Mouse (Mus musculus): Measurements from ENCODE around the gene Rxrb. TPM values are rescaled to one million over a fixed set of nuclear protein-coding genes. Genes with fewer than 3 reads are reported as not detected.

The Rxrb gene
- polyA plus RNA-seq, 2 experiments, result 6.0 to 16.5 TPM

DNA sequence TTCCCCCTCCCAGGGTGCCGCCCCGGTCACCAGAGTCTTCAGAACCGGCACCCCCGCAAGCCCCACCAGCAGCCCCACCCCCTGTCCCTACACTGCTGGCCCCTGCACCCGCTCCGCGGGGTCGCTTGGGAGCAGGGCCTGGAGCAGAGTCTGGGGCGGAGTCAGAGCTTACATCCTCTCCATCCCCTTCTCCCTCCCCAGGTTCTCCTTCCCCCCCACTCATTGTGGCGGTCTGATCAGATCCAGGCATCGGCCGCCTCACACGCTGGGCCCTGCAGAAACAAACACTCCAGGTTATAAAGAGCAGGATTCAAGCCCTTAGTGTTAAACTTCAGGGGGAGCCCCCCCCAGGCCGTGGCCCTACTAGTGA lies 9.2 kb upstream of the Rxrb start:
- H3K9ac ChIP-seq (replicated peaks), result no peak overlapping the region
- no peak overlapping the region for H3K27ac ChIP-seq
- TF ChIP-seq EP300 (IDR thresholded peaks at IDR 0.05; ENCODE audit: low read depth) (no peak), CTCF (IDR thresholded peaks at IDR 0.05; ENCODE audit: low read depth) (no peak)
- no peaks in the 10 kb centered on the region for H3K27me3 ChIP-seq (ENCODE audit: control insufficient read depth, insufficient read depth, low read length)
- H3K4me2 ChIP-seq (ENCODE audit: low read depth), result no peak overlapping the region
- WGBS (ENCODE audit: insufficient replicate concordance), result 79% methylated on average over 14 of the region's 14 CpGs
- DNase-seq (ENCODE audit: low read depth in 3 of 3, low spot score in 3 of 3), result no peak
- peaks cover 4 to 10% of the 10 kb centered on the region in 2 experiments for H3K4me1 ChIP-seq (replicated peaks; ENCODE audit: control insufficient read depth in 2 of 2, insufficient read depth in 2 of 2, low read length in 1 of 2)
- H3K9me3 ChIP-seq (ENCODE audit: control insufficient read depth, low read length), result no peaks in the 10 kb centered on the region; the same call in 1 of the 2 replicates
- no peak for ATAC-seq (ENCODE audit: insufficient read depth)
- H3K4me3 ChIP-seq (ENCODE audit: insufficient read depth in 1 of 2, low read depth in 2 of 2, low read length in 2 of 2), result no peak overlapping the region
- H3K36me3 ChIP-seq (replicated peaks; ENCODE audit: control insufficient read depth, insufficient read depth, low read depth), result no peaks in the 10 kb centered on the region

DNA sequence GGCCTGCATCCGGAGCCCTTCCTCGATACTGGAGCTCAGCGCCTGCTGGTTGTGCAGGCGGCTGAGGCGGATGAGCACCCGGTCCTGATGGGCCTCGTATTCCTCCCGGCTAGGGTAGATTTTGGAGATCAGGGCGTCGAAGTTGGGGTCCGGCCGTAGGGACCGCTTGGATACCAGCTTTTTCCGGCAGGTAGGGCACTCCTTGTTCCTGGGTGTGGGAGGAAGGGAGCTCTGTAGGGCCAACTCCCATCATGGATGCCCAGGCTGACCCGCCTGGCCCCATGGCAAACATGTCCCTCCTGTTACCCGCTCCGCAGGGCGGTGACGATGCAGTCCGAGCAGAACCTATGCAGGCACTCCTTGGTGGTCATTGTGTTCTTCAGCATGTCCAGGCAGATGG lies 8.6 kb upstream of the Rxrb start:
- H3K36me3 ChIP-seq (replicated peaks; ENCODE audit: control insufficient read depth, insufficient read depth, low read depth), result no peaks in the 10 kb centered on the region
- ATAC-seq (ENCODE audit: insufficient read depth) (no peak), DNase-seq (ENCODE audit: low read depth in 3 of 3, low spot score in 3 of 3) (no peak)
- H3K27ac ChIP-seq, result no peak overlapping the region
- no peaks in the 10 kb centered on the region for H3K27me3 ChIP-seq (ENCODE audit: control insufficient read depth, insufficient read depth, low read length)
- TF ChIP-seq EP300 (IDR thresholded peaks at IDR 0.05; ENCODE audit: low read depth), result no peak
- TF ChIP-seq CTCF (IDR thresholded peaks at IDR 0.05; ENCODE audit: low read depth), result no peak
- no peak overlapping the region for H3K4me3 ChIP-seq (ENCODE audit: insufficient read depth in 1 of 2, low read depth in 2 of 2, low read length in 2 of 2)
- no peak overlapping the region for H3K4me2 ChIP-seq (ENCODE audit: low read depth)
- no peaks in the 10 kb centered on the region; the same call in 1 of the 2 replicates for H3K9me3 ChIP-seq (ENCODE audit: control insufficient read depth, low read length)
- H3K4me1 ChIP-seq (replicated peaks; ENCODE audit: control insufficient read depth in 2 of 2, insufficient read depth in 2 of 2, low read length in 1 of 2), result peaks cover 4 to 10% of the 10 kb centered on the region in 2 experiments
- H3K9ac ChIP-seq (replicated peaks), result no peak overlapping the region
- WGBS (ENCODE audit: insufficient replicate concordance), result 91% methylated on average over 20 of the region's 20 CpGs

DNA sequence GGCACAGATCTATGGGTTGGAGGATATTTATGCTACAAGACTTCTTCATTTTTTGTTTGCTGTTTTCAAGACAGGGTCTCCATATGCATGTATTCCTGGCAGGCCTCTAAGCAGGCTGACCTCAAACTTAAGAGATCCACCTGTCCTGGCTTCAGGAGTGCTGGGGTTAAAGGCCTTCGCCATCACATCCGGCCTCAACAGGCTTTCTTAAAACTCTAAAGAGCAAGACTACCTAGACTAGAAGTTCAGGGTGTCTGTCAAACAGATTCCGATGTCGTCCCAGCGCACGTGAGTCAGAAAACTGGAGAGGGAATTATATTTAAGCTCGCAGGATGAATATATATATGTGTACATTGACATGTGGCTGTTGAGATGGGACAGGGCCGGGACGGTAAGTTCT lies 7.9 kb upstream of the Rxrb start:
- Histone ChIP-seq H3K36me3 (replicated peaks; ENCODE audit: control insufficient read depth, insufficient read depth, low read depth) (peaks cover 4% of the 10 kb centered on the region), H3K27me3 (ENCODE audit: control insufficient read depth, insufficient read depth, low read length) (no peaks in the 10 kb centered on the region), H3K4me1 (replicated peaks; ENCODE audit: control insufficient read depth in 2 of 2, insufficient read depth in 2 of 2, low read length in 1 of 2) (peaks cover 4 to 14% of the 10 kb centered on the region in 2 experiments), H3K9me3 (ENCODE audit: control insufficient read depth, low read length) (no peaks in the 10 kb centered on the region; the same call in 1 of the 2 replicates), H3K4me3 (ENCODE audit: insufficient read depth in 1 of 2, low read depth in 2 of 2, low read length in 2 of 2) (peak overlapping the region; percentile 69 to 81), H3K4me2 (ENCODE audit: low read depth) (peak overlapping the region; percentile 74), H3K27ac (no peak overlapping the region), H3K9ac (replicated peaks) (peak overlapping the region; percentile 88)
- TF ChIP-seq EP300 (IDR thresholded peaks at IDR 0.05; ENCODE audit: low read depth) (no peak), CTCF (IDR thresholded peaks at IDR 0.05; ENCODE audit: low read depth) (no peak)
- ATAC-seq (ENCODE audit: insufficient read depth), result no peak
- no peak for DNase-seq (ENCODE audit: low read depth in 3 of 3, low spot score in 3 of 3)
- 70% methylated on average over 9 of the region's 9 CpGs for WGBS (ENCODE audit: insufficient replicate concordance)

DNA sequence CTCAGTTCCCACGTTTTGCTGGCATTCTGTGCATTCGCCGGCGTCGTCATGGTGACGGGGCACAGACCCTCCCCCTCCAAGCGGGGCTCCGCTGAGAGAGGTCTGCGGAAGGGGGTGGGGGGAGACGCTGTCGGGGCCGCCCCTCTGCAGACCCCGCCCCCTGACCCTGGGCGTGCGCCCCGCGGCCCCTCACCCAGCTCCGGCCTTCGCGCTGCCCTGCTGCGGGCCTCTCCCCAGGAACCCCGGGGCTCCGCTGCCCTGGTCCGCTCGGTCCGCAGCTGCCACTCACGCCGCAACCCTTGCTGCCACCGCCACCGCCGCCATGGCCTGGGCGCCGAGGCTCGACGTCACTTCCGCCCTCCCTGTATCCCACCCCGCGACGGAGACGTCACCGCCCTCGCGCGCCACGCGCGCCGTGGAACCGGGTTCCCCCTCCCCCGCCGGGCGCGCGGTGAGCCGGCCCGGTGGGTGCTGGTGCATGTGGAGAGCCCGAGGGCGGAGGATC lies 7.2 kb upstream of the Rxrb start, which contains the start of gene Ring1:
Gene Ring1, minus strand, starts transcription at position 364 of the 505 bp plus-strand sequence.
- Histone ChIP-seq H3K4me3 (ENCODE audit: insufficient read depth in 1 of 2, low read depth in 2 of 2, low read length in 2 of 2) (peak within 1 kb of the TSS; percentile 69 to 81), H3K36me3 (replicated peaks; ENCODE audit: control insufficient read depth, insufficient read depth, low read depth) (peaks cover 6% of the 10 kb centered on the region), H3K9ac (replicated peaks) (peak within 1 kb of the TSS; percentile 88), H3K4me1 (replicated peaks; ENCODE audit: control insufficient read depth in 2 of 2, insufficient read depth in 2 of 2, low read length in 1 of 2) (peaks cover 4 to 14% of the 10 kb centered on the region in 2 experiments), H3K9me3 (ENCODE audit: control insufficient read depth, low read length) (no peaks in the 10 kb centered on the region), H3K27me3 (ENCODE audit: control insufficient read depth, insufficient read depth, low read length) (no peaks in the 10 kb centered on the region), H3K4me2 (ENCODE audit: low read depth) (peak within 1 kb of the TSS; percentile 74), H3K27ac (peak within 1 kb of the TSS; percentile 26)
- ATAC-seq (ENCODE audit: insufficient read depth) (peak; percentile 48), DNase-seq (ENCODE audit: low read depth in 3 of 3, low spot score in 3 of 3) (no peak)
- WGBS (ENCODE audit: insufficient replicate concordance), result 0% methylated on average over 28 of the region's 58 CpGs
- TF ChIP-seq CTCF (IDR thresholded peaks at IDR 0.05; ENCODE audit: low read depth), result no peak
- TF ChIP-seq EP300 (IDR thresholded peaks at IDR 0.05; ENCODE audit: low read depth), result no peak

DNA sequence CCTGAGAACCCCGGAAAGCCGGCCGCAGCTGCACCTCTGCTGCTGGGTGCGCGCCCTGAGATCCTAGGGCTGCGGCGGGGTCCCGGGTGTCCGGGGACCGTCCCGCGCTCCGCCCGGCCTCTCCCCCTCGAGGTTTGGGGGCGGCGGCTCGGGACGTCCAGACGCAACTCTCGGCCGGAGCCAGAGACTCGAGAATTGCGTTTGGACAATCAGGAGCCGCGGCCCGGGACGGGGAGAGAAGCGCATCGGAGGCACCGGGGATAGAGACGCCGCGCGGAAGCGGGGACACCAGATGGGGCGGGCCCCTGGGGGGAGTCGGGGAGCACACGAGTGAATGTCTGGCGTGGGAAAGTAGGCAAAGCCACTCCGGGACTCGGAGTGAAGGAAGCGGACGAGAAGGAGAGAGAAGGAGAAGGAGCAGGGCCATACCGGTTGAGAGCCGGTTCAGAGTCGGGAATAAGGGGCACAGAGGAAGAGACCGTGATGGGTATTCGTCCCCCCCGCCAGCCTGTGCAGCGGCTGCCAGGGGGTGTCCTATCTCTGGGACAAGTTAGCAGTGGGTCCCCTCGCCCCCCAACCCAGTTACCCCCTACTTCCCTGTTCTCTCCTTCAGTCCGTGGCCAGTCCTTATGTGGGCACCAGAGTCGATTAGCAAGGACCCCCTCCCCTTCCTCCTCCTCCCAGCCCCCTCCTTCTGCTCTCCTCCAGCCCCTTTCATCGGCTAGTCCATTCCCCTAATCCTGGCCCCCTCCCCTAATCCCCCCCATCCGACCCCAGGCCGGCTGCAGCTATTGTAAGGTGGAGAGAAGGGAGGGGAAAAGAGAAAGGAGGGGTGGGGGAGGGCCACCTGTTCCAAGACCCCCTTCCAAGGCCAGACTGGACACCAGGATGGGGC lies 6.5 kb upstream of the Rxrb start:
- Histone ChIP-seq H3K27me3 (ENCODE audit: control insufficient read depth, insufficient read depth, low read length) (no peaks in the 10 kb centered on the region), H3K4me1 (replicated peaks; ENCODE audit: control insufficient read depth in 2 of 2, insufficient read depth in 2 of 2, low read length in 1 of 2) (peaks cover 8 to 18% of the 10 kb centered on the region in 2 experiments), H3K9ac (replicated peaks) (peak overlapping the region; percentile 88), H3K9me3 (ENCODE audit: control insufficient read depth, low read length) (no peaks in the 10 kb centered on the region), H3K4me3 (ENCODE audit: insufficient read depth in 1 of 2, low read depth in 2 of 2, low read length in 2 of 2) (peak overlapping the region; percentile 69 to 81), H3K27ac (peak overlapping the region; percentile 26), H3K36me3 (replicated peaks; ENCODE audit: control insufficient read depth, insufficient read depth, low read depth) (peaks cover 11% of the 10 kb centered on the region), H3K4me2 (ENCODE audit: low read depth) (peak overlapping the region; percentile 74)
- WGBS (ENCODE audit: insufficient replicate concordance), result 1% methylated on average over 53 of the region's 57 CpGs
- DNase-seq (ENCODE audit: low read depth in 3 of 3, low spot score in 3 of 3) (no peak), ATAC-seq (ENCODE audit: insufficient read depth) (peak; percentile 9; the same call in 1 of the 2 replicates)
- TF ChIP-seq CTCF (IDR thresholded peaks at IDR 0.05; ENCODE audit: low read depth) (no peak), EP300 (IDR thresholded peaks at IDR 0.05; ENCODE audit: low read depth) (no peak)

Data from liver, embryonic 14.5 days (tissue).